Mouse (Mus musculus) granulocyte monocyte progenitor cell, adult 5-6 weeks (primary cell): ENCODE measurements around the gene Ankrd52. TPM values are rescaled to one million over a fixed set of nuclear protein-coding genes. Genes with fewer than 3 reads are reported as not detected.

Experiments
- ATAC-seq: replicated peaks from 2 replicates; pipeline ENCODE4 v1.8.0; 2016; ENCODE audit warnings: mild to moderate bottlenecking, moderate TSS enrichment, inconsistent platforms; ENCODE audit not compliant: poor library complexity, severe bottlenecking
- total RNA-seq, 2 experiments: library from RNA; stranded (forward) in 1 of 2; stranded (reverse) in 1 of 2; fragments of 200-712, 200-1000 nt in 1 of 2; fragments of >200 nt in 1 of 2; fragmentation: Nextera tagmentation in 1 of 2; gene quantifications; 2 replicates each; pipeline ENCODE4 v1.2.3; 2014 to 2017

Gene Ankrd52
- total RNA-seq, 2 experiments from 2014 or later: 11.3 to 58.1 TPM

GRCm38 (mm10) chr10:128396017-128396673 is 19.2 kb downstream of the Ankrd52 start:
- no peak for ATAC-seq

GRCm38 (mm10) chr10:128396716-128397264 is 19.9 kb downstream of the Ankrd52 start:
- ATAC-seq: no peak

GRCm38 (mm10) chr10:128397466-128397865 is 20.6 kb downstream of the Ankrd52 start:
- no peak for ATAC-seq

- ATAC-seq: no peak
Observed at GRCm38 (mm10) chr10:128400338-128400737, 23.4 kb downstream of the Ankrd52 start.

GRCm38 (mm10) chr10:128401056-128401455 is 24.1 kb downstream of the Ankrd52 start, which contains the start of gene Slc39a5:
Gene Slc39a5 (minus strand): TSS chr10:128401229.
- ATAC-seq: no peak

GRCm38 (mm10) chr10:128401638-128402037 is 24.7 kb downstream of the Ankrd52 start:
- no peak for ATAC-seq

GRCm38 (mm10) chr10:128403931-128404330 is 27.0 kb downstream of the Ankrd52 start:
- no peak for ATAC-seq

GRCm38 (mm10) chr10:128408591-128409535 is 31.9 kb downstream of the Ankrd52 start:
- no peak for ATAC-seq

GRCm38 (mm10) chr10:128409692-128410559 is 33.0 kb downstream of the Ankrd52 start:
- peak; percentile 77 for ATAC-seq

- ATAC-seq: no peak
Observed at GRCm38 (mm10) chr10:128410560-128410845, 33.6 kb downstream of the Ankrd52 start.

- peak; percentile 78 for ATAC-seq
Observed at GRCm38 (mm10) chr10:128411211-128412054, 34.5 kb downstream of the Ankrd52 start, which contains the start of the genes Nabp2 and Rnf41. Gene Nabp2 (minus strand): TSS chr10:128411492. Gene Rnf41 (plus strand): TSS chr10:128411657.

GRCm38 (mm10) chr10:128412055-128412381 is 35.1 kb downstream of the Ankrd52 start:
- no peak for ATAC-seq

GRCm38 (mm10) chr10:128412558-128412957 is 35.6 kb downstream of the Ankrd52 start:
- ATAC-seq: peak; percentile 12

- ATAC-seq: no peak
Observed at GRCm38 (mm10) chr10:128413076-128413475, 36.2 kb downstream of the Ankrd52 start.

GRCm38 (mm10) chr10:128414848-128415247 is 37.9 kb downstream of the Ankrd52 start:
- no peak for ATAC-seq

- ATAC-seq: no peak
Observed at GRCm38 (mm10) chr10:128422426-128422825, 45.5 kb downstream of the Ankrd52 start.

GRCm38 (mm10) chr10:128424604-128425003 is 47.7 kb downstream of the Ankrd52 start:
- peak; percentile 96 for ATAC-seq

- no peak for ATAC-seq
Observed at GRCm38 (mm10) chr10:128425260-128425659, 48.3 kb downstream of the Ankrd52 start.

GRCm38 (mm10) chr10:128429052-128429451 is 52.1 kb downstream of the Ankrd52 start:
- ATAC-seq: no peak
